Mouse (Mus musculus): Measurements from ENCODE around the gene Gm13420. TPM values are rescaled to one million over a fixed set of nuclear protein-coding genes. Genes with fewer than 3 reads are reported as not detected.
A peak's percentile ranks its signal among the peaks of the same experiment; 100 is the strongest.
"Not testable (repeated sequence)": the region's sequence is repeated elsewhere in the genome, so short reads cannot be mapped to it uniquely, and the experiment has no call there.

The Gm13420 gene
- polyA plus RNA-seq (2015; fragmentation: Nextera tagmentation; extraction: Ambion mirVana) = 0.15 and 0.21 TPM in 2 replicates

GRCm38 (mm10) chr2:29751497-29751896, at the start of gene Gm13420:
Gm13420 (minus strand) TSS chr2:29751685.
- peaks cover 42% of the 10 kb centered on the region for H3K27me3 ChIP-seq (replicated peaks)

DNA sequence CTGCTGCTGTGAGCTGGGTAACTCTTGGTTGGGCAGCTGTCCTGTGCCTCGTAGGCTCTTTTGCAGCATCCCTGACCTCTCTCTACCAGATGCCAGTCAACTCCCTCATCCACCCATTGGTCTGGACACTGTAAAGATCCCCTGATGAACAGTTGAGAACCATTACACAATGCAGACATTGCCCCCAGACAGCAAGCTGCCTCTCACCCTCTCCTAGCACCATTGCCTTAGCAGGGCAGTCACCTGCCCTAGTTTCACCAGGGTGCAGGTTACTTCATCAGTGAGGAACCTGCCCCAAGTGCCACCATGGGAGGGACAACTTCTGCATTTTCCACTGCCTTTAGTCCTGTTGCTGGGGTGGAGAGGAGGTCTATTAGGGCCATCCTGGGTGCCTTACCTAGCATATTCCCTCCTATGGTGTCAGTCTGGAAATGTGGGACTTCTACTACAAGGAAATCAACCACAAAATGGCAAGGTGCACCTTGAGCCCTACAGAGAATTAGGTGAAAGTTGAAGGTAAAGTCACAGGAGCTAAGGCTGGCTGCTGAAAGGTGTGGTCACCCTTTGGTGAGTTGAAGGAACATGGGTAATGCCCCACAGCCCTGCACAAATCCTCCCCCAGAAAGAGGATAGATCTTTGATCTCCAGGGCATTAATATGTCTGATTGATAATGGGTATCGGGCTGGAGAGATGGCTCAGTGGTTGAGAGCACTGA, 41.4 kb upstream of the Gm13420 start:
- Histone ChIP-seq H3K27me3 (replicated peaks) (no peaks in the 10 kb centered on the region), H3K4me1 (peaks cover 9% of the 10 kb centered on the region), H3K9ac (no peak overlapping the region), H3K4me3 (no peak overlapping the region), H3K9me3 (no peaks in the 10 kb centered on the region), H3K36me3 (replicated peaks) (peaks cover 35% of the 10 kb centered on the region), H3K4me2 (no peak overlapping the region), H3K27ac (no peak overlapping the region)
- ATAC-seq (replicated peaks) = no peak
- 96% methylated on average over 2 of the region's 2 CpGs for WGBS

More at GRCm38 (mm10) chr2:29751497-29751896, at the start of gene Gm13420:
- WGBS = 8% methylated on average over 28 of the region's 28 CpGs
- H3K4me2 ChIP-seq = peak within 1 kb of the TSS; percentile 33
- H3K9ac ChIP-seq = no peak within 1 kb of the TSS; the same call in 1 of the 2 replicates
- no peaks in the 10 kb centered on the region for H3K9me3 ChIP-seq
- H3K36me3 ChIP-seq (replicated peaks) = no peaks in the 10 kb centered on the region
- peak within 1 kb of the TSS; percentile 10; the same call in 1 of the 2 replicates for H3K4me3 ChIP-seq
- H3K27ac ChIP-seq = no peak within 1 kb of the TSS
- H3K4me1 ChIP-seq = peaks cover 15% of the 10 kb centered on the region
- no peak for ATAC-seq (replicated peaks)

GRCm38 (mm10) chr2:29787937-29788681, 36.6 kb upstream of the Gm13420 start, which contains the start of gene Trub2:
Trub2 (minus strand) TSS chr2:29788502.
- H3K4me1 ChIP-seq = peaks cover 20% of the 10 kb centered on the region
- peak within 1 kb of the TSS; percentile 81 for H3K27ac ChIP-seq
- H3K4me3 ChIP-seq = peak within 1 kb of the TSS; percentile 91
- H3K9ac ChIP-seq = peak within 1 kb of the TSS; percentile 82
- WGBS = under 1% methylated on average over 45 of the region's 45 CpGs
- H3K27me3 ChIP-seq (replicated peaks) = no peaks in the 10 kb centered on the region
- ATAC-seq (replicated peaks) = peak; percentile 93
- peaks cover 31% of the 10 kb centered on the region for H3K36me3 ChIP-seq (replicated peaks)
- peak within 1 kb of the TSS; percentile 81 for H3K4me2 ChIP-seq
- no peaks in the 10 kb centered on the region for H3K9me3 ChIP-seq

GRCm38 (mm10) chr2:29787104-29787917, 35.8 kb upstream of the Gm13420 start, which contains the start of gene Coq4:
Coq4 (plus strand) TSS chr2:29787493.
- peak within 1 kb of the TSS; percentile 82 for H3K9ac ChIP-seq
- H3K9me3 ChIP-seq = no peaks in the 10 kb centered on the region
- peak; percentile 93 for ATAC-seq (replicated peaks)
- WGBS = under 1% methylated on average over 31 of the region's 31 CpGs
- no peaks in the 10 kb centered on the region for H3K27me3 ChIP-seq (replicated peaks)
- peaks cover 20% of the 10 kb centered on the region for H3K4me1 ChIP-seq
- H3K36me3 ChIP-seq (replicated peaks) = peaks cover 36% of the 10 kb centered on the region
- peak within 1 kb of the TSS; percentile 81 for H3K27ac ChIP-seq
- peak within 1 kb of the TSS; percentile 91 for H3K4me3 ChIP-seq
- peak within 1 kb of the TSS; percentile 81 for H3K4me2 ChIP-seq

GRCm38 (mm10) chr2:29784290-29784689, 32.8 kb upstream of the Gm13420 start:
- peaks cover 19% of the 10 kb centered on the region for H3K4me1 ChIP-seq
- H3K4me3 ChIP-seq = no peak overlapping the region
- H3K9me3 ChIP-seq = no peaks in the 10 kb centered on the region
- no peaks in the 10 kb centered on the region for H3K27me3 ChIP-seq (replicated peaks)
- H3K36me3 ChIP-seq (replicated peaks) = peaks cover 46% of the 10 kb centered on the region
- H3K27ac ChIP-seq = no peak overlapping the region
- no peak overlapping the region for H3K9ac ChIP-seq
- WGBS = 68% methylated on average over 4 of the region's 4 CpGs
- H3K4me2 ChIP-seq = no peak overlapping the region
- ATAC-seq (replicated peaks) = no peak

DNA sequence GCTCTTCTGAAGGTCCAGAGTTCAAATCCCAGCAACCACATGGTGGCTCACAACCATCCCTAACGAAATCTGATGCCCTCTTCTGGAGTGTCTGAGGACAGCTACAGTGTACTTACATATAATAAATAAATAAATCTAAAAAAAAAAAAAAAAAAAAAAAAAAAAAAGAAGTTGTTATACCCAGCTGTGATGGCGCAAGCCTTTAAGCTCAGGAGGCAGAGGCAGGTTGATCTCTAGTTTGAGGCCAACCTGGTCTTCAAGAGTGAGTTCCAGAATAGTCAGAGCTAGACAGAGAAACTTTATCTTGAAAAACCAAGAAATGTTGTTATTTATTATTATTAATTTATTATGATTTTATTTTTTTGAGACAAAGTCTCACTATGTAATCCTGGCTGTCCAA, 29.8 kb upstream of the Gm13420 start:
- ATAC-seq (replicated peaks); H3K4me2 ChIP-seq; H3K27ac ChIP-seq; H3K9ac ChIP-seq; H3K9me3 ChIP-seq; H3K4me1 ChIP-seq; H3K4me3 ChIP-seq; H3K27me3 ChIP-seq (replicated peaks): not testable (repeated sequence)
- peaks cover 71% of the 10 kb centered on the region for H3K36me3 ChIP-seq (replicated peaks)
- WGBS = 90% methylated on average over 2 of the region's 2 CpGs

DNA sequence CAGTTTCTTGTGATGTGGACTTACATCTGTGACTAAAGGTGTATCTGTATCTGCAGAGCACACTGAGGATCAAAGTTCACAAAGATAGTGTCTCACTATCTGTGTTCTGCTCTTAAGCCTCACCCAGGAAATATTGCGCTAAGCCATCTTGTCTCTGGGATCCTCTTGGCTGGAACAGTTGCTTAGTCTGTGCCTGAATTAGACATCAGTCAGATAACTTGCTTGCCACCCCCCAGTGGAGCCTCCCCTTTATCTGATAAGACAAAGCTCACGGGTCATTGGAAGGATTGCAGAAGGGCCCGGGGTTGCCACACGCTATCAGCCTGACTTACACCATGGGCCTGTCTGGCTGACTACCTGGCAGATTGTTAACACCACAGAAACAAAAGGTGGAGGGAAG, 21.8 kb upstream of the Gm13420 start:
- Histone ChIP-seq H3K9ac (no peak overlapping the region), H3K4me3 (no peak overlapping the region), H3K36me3 (replicated peaks) (peaks cover 19% of the 10 kb centered on the region), H3K27me3 (replicated peaks) (no peaks in the 10 kb centered on the region), H3K27ac (no peak overlapping the region), H3K4me1 (no peaks in the 10 kb centered on the region), H3K4me2 (no peak overlapping the region), H3K9me3 (no peaks in the 10 kb centered on the region)
- ATAC-seq (replicated peaks) = no peak
- WGBS = 96% methylated on average over 4 of the region's 4 CpGs

DNA sequence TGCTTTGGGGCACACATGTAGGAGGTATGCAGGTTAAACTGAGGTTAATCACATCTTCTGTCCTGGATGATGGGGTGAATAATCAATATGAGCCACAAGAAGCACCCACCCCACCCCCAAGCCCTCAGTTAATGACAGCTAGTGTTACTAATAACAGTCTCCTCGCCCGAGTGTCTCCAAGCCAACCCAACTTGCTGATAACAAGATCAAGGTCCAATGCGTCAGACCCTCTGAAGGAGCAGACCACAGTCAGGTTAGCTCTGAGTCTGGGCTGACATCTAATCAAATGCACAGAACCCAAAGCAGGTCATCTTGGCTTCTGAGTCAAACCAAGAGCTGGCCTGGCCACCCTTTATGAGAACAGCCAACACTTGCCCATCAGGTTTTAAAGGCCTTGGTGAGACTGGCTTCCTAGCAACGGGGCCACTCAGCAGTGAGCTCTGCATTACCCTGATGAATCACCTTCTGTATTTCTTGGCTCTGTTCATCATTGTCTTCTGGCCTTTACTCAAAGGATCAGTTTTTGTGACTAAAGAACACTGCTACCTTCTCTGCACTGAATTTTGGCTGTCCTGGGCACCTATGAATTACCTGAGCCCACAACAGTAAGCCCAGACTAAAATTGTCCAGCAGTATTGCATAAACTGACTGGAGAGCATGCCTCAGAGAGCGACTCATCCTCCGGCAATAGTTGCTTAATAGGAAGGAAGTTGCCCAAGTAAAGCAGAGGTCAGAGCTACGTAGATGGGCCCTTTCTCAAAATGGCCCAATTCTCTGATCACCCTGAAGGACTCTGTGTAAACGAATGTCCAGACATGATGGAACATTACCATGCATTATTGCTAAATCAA, 20.4 kb upstream of the Gm13420 start:
- H3K27me3 ChIP-seq (replicated peaks) = no peaks in the 10 kb centered on the region
- H3K9ac ChIP-seq = no peak overlapping the region
- 87% methylated on average over 8 of the region's 8 CpGs for WGBS
- H3K36me3 ChIP-seq (replicated peaks) = 0 out of 2 replicates have a peak, but pooled peaks cover 4% of the 10 kb centered on the region
- no peaks in the 10 kb centered on the region for H3K4me1 ChIP-seq
- H3K27ac ChIP-seq = no peak overlapping the region
- ATAC-seq (replicated peaks) = no peak
- no peak overlapping the region for H3K4me2 ChIP-seq
- no peaks in the 10 kb centered on the region for H3K9me3 ChIP-seq
- no peak overlapping the region for H3K4me3 ChIP-seq

DNA sequence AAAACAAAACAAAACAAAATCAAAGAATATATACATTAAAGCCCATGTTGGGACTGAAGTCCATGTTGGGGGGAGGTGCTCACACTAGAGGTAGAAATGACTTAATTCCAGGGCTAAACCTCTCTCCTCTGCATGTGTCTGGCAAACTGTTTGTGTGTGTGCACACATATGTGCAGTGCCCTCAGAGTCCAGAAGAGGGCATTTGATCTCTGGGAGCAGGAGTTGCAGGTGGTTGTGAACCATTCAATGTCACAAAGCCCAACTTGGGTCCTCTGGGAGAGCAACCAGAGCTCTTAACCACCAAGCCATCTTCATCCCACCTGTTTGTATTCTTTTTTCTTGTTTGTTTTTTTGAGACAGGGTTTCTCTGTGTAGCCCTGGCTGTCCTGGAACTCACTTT, 18.7 kb upstream of the Gm13420 start:
- ATAC-seq (replicated peaks) = no peak
- Histone ChIP-seq H3K4me1 (no peaks in the 10 kb centered on the region), H3K27ac (no peak overlapping the region), H3K36me3 (replicated peaks) (no peaks in the 10 kb centered on the region), H3K4me3 (no peak overlapping the region), H3K27me3 (replicated peaks) (no peaks in the 10 kb centered on the region), H3K9ac (no peak overlapping the region), H3K4me2 (no peak overlapping the region), H3K9me3 (no peaks in the 10 kb centered on the region)

DNA sequence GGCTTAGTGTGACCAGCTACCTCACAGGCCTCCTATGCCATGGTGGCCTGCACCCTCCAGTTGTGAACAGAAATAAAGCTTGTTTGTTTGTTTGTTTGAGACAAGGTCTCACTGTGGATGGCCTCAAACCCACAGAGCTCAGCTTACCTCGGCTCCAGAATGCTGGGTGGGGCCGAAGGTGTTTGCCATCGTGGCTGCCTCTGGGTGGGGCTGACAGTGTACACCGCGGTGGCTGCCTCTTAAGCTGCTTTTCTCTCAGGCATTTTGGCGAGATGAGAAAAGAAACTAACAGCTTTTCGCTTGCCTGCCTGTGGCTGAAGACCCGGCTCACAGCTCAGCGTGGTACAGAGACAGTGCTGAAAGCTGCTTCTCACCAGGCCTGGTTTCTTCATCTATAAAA, 17.4 kb upstream of the Gm13420 start:
- no peaks in the 10 kb centered on the region for H3K4me1 ChIP-seq
- no peak overlapping the region for H3K4me2 ChIP-seq
- 67% methylated on average over 9 of the region's 9 CpGs for WGBS
- no peaks in the 10 kb centered on the region for H3K9me3 ChIP-seq
- H3K9ac ChIP-seq = no peak overlapping the region
- no peaks in the 10 kb centered on the region for H3K36me3 ChIP-seq (replicated peaks)
- no peak overlapping the region for H3K27ac ChIP-seq
- no peaks in the 10 kb centered on the region for H3K27me3 ChIP-seq (replicated peaks)
- no peak for ATAC-seq (replicated peaks)
- no peak overlapping the region for H3K4me3 ChIP-seq

GRCm38 (mm10) chr2:29767976-29768709, 16.7 kb upstream of the Gm13420 start:
- no peak overlapping the region for H3K9ac ChIP-seq
- H3K27me3 ChIP-seq (replicated peaks) = no peaks in the 10 kb centered on the region
- no peak overlapping the region for H3K4me3 ChIP-seq
- 74% methylated on average over 11 of the region's 11 CpGs for WGBS
- no peaks in the 10 kb centered on the region for H3K9me3 ChIP-seq
- no peak overlapping the region for H3K27ac ChIP-seq
- H3K4me1 ChIP-seq = no peaks in the 10 kb centered on the region
- no peak for ATAC-seq (replicated peaks)
- H3K36me3 ChIP-seq (replicated peaks) = no peaks in the 10 kb centered on the region
- no peak overlapping the region for H3K4me2 ChIP-seq

All from midbrain, embryonic 15.5 days (tissue).